Mouse (Mus musculus): ENCODE data around the gene Mat2b. TPM values are rescaled to one million over a fixed set of nuclear protein-coding genes. Genes with fewer than 3 reads are reported as not detected.

The Mat2b gene
- polyA plus RNA-seq, 1 experiment: 30.4 TPM

DNA sequence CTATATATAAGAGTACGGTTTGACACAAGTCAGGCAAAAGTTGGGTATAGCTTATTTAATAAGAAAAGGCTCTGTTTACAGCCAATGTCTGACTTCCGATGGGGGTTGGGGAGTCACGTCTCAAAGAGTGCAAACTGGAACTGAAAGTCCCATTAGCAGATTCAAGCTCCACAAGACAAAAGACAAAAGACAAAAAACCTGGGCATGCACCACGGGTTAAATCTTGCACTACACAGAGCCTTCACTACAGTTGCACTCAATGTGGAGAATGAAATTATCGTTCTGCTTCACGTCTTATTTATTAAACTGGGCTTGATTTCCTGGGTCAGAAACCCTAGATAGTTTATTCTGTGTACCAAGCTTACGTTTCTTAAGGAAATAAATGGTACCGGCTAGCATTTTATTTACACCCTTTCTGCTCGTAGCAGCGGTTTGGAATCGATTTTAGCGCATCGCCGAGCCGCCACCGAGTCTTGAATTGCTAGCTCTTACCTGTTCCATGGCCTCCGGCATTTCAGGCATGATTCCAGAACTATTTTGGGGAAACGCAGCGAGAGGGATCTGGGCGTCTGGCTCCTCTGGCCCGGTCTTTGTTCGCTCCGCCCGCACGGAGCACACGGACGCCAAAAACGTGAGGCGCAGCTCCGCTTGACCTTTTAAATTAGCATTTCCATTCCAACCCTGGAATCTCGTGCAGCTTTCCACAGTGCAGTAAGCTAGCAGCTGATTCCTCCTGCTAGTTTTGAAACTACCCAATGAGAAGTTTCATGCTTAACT is 504 bp downstream of the Mat2b start:
- Histone ChIP-seq H3K36me3 (ENCODE audit: control insufficient read depth, insufficient read depth) (no peaks in the 10 kb centered on the region), H3K79me3 (ENCODE audit: low read depth) (peaks cover 25% of the 10 kb centered on the region), H3K79me2 (ENCODE audit: control insufficient read depth, insufficient read depth) (peaks cover 37% of the 10 kb centered on the region), H3ac (ENCODE audit: control insufficient read depth, insufficient read length, low read depth) (peak overlapping the region; percentile 63), H3K27me3 (ENCODE audit: control insufficient read depth, insufficient read depth, insufficient read length) (no peaks in the 10 kb centered on the region), H3K4me3 (ENCODE audit: insufficient read depth, poor library complexity, severe bottlenecking) (peak overlapping the region; percentile 37)
- no peak for TF ChIP-seq CEBPB (IDR thresholded peaks at IDR 0.05; ENCODE audit: low read depth)
- no peak for TF ChIP-seq CTCF (IDR thresholded peaks at IDR 0.05; ENCODE audit: control insufficient read depth, insufficient read depth, insufficient read length)

DNA sequence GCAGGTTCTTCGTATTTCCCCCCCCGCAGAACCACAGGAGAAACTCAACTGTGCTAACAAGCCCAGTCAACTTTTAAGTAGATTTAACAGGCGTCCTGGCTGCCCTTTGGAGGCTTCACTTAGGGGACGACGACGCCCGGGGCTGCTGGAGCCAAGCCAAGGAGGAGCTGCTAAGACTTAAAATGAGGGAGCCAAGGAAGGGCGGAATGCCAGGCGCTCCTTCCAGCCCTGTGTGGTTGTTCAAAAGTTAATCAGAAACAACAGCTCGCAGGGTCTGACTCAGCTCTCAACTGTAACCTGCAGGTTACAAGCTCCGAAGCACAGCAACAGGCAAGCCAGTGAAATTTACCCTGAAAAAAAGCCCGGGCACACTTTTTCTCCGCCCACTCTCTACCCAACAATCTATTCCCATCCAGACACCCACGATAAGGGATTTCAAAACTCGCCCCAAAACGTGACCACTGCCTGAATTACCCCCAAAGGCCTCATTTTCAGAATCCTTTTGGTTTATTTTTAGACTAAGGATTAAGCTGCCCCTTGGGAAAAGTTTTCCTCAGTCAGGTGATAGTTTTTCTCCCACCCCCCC is 1.5 kb downstream of the Mat2b start:
- peaks cover 48% of the 10 kb centered on the region for H3K79me2 ChIP-seq (ENCODE audit: control insufficient read depth, insufficient read depth)
- TF ChIP-seq CEBPB (IDR thresholded peaks at IDR 0.05; ENCODE audit: low read depth) (no peak), MAX (IDR thresholded peaks at IDR 0.05) (no peak), MYOG (IDR thresholded peaks at IDR 0.05; ENCODE audit: control insufficient read depth, extremely low read depth, insufficient read length) (no peak), FOSL1 (IDR thresholded peaks at IDR 0.05; ENCODE audit: insufficient read depth, low read length, poor library complexity, severe bottlenecking) (no peak), MYOD1 (IDR thresholded peaks at IDR 0.05; ENCODE audit: control insufficient read depth, insufficient read length, low read depth) (no peak), USF1 (IDR thresholded peaks at IDR 0.05; ENCODE audit: low read depth) (no peak), CTCF (IDR thresholded peaks at IDR 0.05; ENCODE audit: control insufficient read depth, insufficient read depth, insufficient read length) (no peak)
- peak overlapping the region; percentile 74 for H3K4me3 ChIP-seq (ENCODE audit: insufficient read depth, poor library complexity, severe bottlenecking)
- peak overlapping the region; percentile 57 for H3ac ChIP-seq (ENCODE audit: control insufficient read depth, insufficient read length, low read depth)
- H3K79me3 ChIP-seq (ENCODE audit: low read depth): peaks cover 36% of the 10 kb centered on the region
- H3K27me3 ChIP-seq (ENCODE audit: control insufficient read depth, insufficient read depth, insufficient read length): no peaks in the 10 kb centered on the region
- H3K36me3 ChIP-seq (ENCODE audit: control insufficient read depth, insufficient read depth): no peaks in the 10 kb centered on the region

DNA sequence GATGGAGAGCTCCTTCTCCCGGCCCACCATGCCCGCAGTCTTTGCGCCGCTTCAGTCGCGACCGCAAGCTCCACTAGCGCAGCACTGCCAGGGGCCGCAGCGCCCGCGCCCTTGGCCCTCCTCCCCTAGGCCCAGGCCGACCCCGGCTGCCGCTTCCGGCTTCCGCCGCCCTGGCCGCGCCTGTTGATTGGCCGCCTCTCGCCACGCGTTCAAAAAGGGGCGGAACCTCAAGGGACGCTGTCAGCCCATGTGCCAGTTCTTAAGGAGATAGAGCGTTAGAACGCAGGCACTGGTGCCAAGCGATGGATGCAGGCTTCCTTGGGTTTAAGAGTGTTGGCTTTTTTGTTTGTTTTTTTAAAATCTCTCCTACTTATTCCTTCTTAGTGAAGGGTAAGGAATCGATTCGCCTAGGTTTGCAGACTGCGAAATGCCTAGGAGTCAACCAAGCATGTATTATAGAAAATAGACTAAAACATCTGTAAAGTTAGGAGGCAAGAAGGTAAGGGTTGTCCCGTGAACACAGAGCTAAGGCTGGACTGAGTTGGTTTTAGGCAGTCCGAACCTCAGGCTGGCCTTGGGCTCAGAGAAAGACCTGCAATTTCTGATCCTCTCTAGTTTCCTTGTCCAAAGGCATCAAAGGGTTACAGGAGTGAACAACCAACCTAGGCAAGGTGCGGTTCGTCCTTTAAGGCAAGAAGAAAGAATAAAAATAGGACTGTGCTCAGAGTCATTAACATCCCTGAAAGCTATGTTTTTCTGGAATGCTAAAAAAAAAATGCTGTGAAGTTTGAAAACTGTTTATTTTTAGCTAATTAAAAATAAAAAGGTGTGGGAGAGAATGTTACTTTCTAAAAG is 2.3 kb downstream of the Mat2b start:
- Histone ChIP-seq H3K79me3 (ENCODE audit: low read depth) (peaks cover 42% of the 10 kb centered on the region), H3K4me3 (ENCODE audit: insufficient read depth, poor library complexity, severe bottlenecking) (peak overlapping the region; percentile 74), H3K36me3 (ENCODE audit: control insufficient read depth, insufficient read depth) (peaks cover 2% of the 10 kb centered on the region), H3K27me3 (ENCODE audit: control insufficient read depth, insufficient read depth, insufficient read length) (no peaks in the 10 kb centered on the region), H3ac (ENCODE audit: control insufficient read depth, insufficient read length, low read depth) (peak overlapping the region; percentile 58), H3K79me2 (ENCODE audit: control insufficient read depth, insufficient read depth) (peaks cover 55% of the 10 kb centered on the region)
- peak; percentile 95 for TF ChIP-seq MAX (IDR thresholded peaks at IDR 0.05)
- TF ChIP-seq USF1 (IDR thresholded peaks at IDR 0.05; ENCODE audit: low read depth): peak; percentile 71
- no peak for TF ChIP-seq CTCF (IDR thresholded peaks at IDR 0.05; ENCODE audit: control insufficient read depth, insufficient read depth, insufficient read length)

DNA sequence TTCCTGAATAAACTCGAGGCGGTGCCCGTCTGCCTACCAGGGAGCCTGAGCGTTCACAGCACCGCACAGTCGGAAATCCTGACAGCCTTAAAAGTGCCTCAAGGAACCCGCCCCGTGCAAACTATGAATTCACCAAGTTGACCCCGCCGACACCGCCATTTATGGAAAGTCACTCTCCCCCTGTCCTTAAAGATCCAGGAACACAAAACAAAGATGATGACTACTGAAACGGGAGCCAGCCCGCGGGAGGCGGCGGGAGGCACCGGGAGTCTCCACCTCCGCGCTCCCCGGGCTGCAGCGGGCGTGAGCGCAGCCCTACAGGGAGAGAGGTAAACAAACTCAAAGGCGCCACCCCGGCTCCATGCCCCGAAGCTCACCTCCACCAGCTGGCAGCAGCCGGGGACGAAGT is 2.9 kb downstream of the Mat2b start:
- H3K36me3 ChIP-seq (ENCODE audit: control insufficient read depth, insufficient read depth): peaks cover 9% of the 10 kb centered on the region
- H3K27me3 ChIP-seq (ENCODE audit: control insufficient read depth, insufficient read depth, insufficient read length): no peaks in the 10 kb centered on the region
- H3K79me2 ChIP-seq (ENCODE audit: control insufficient read depth, insufficient read depth): peaks cover 61% of the 10 kb centered on the region
- peak overlapping the region; percentile 74 for H3K4me3 ChIP-seq (ENCODE audit: insufficient read depth, poor library complexity, severe bottlenecking)
- peaks cover 46% of the 10 kb centered on the region for H3K79me3 ChIP-seq (ENCODE audit: low read depth)
- peak overlapping the region; percentile 32 for H3ac ChIP-seq (ENCODE audit: control insufficient read depth, insufficient read length, low read depth)
- TF ChIP-seq FOSL1 (IDR thresholded peaks at IDR 0.05; ENCODE audit: insufficient read depth, low read length, poor library complexity, severe bottlenecking) (no peak), USF1 (IDR thresholded peaks at IDR 0.05; ENCODE audit: low read depth) (no peak), MYOG (IDR thresholded peaks at IDR 0.05; ENCODE audit: control insufficient read depth, extremely low read depth, insufficient read length) (no peak), CEBPB (IDR thresholded peaks at IDR 0.05; ENCODE audit: low read depth) (no peak), CTCF (IDR thresholded peaks at IDR 0.05; ENCODE audit: control insufficient read depth, insufficient read depth, insufficient read length) (no peak), MAX (IDR thresholded peaks at IDR 0.05) (no peak), MYOD1 (IDR thresholded peaks at IDR 0.05; ENCODE audit: control insufficient read depth, insufficient read length, low read depth) (no peak)

DNA sequence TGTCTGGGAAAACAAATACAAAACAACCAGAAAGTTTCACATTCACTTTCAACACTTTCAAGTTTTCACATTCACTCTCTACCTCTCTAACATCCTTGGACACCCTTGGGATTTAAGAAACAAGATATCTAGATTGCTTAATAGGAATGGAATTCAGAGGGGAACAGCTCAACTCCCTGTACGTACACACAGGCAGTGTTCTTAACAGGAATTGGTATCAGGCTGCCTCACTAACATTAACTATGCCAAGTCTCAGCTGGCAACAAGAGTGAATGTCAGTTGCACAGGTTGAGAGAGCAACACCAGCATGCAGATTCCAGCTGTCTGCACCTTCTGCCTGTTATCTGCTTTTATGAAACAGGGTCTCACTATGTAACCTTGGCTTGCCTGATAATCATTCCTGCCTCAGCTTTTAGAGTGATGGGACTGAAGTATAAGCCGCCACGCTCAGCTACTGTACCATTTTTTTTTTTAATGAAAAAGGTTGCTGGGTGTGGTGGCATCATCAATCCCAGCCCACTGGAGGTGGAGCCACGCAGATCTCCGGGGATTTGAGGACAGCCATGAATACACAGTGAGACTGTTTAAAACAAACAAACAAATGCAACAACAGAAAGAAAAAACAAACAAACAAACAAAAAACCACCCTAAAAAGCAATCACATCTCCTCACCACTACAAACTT is 4.4 kb downstream of the Mat2b start:
- Histone ChIP-seq H3K79me2 (ENCODE audit: control insufficient read depth, insufficient read depth) (peaks cover 77% of the 10 kb centered on the region), H3K36me3 (ENCODE audit: control insufficient read depth, insufficient read depth) (peaks cover 18% of the 10 kb centered on the region), H3K79me3 (ENCODE audit: low read depth) (peaks cover 53% of the 10 kb centered on the region), H3K27me3 (ENCODE audit: control insufficient read depth, insufficient read depth, insufficient read length) (no peaks in the 10 kb centered on the region), H3ac (ENCODE audit: control insufficient read depth, insufficient read length, low read depth) (no peak overlapping the region), H3K4me3 (ENCODE audit: insufficient read depth, poor library complexity, severe bottlenecking) (no peak overlapping the region)
- peak; percentile 62 for TF ChIP-seq CEBPB (IDR thresholded peaks at IDR 0.05; ENCODE audit: low read depth)
- TF ChIP-seq USF1 (IDR thresholded peaks at IDR 0.05; ENCODE audit: low read depth): no peak

Data from C2C12 (cell line).